Mouse (Mus musculus): ENCODE data around the gene Angel1. TPM values are rescaled to one million over a fixed set of nuclear protein-coding genes. Genes with fewer than 3 reads are reported as not detected.

Gene Angel1
- polyA plus RNA-seq, 1 experiment from 2014 or later: 9.9 TPM

GRCm38 (mm10) chr12:86719961-86720639 is 6.2 kb downstream of the Angel1 start:
- no peaks in the 10 kb centered on the region for H3K9me3 ChIP-seq (ENCODE audit: control insufficient read depth, low read length)
- 86% methylated on average over 18 of the region's 18 CpGs for WGBS
- no peak overlapping the region for H3K4me2 ChIP-seq (ENCODE audit: low read depth, severe bottlenecking)
- no peak overlapping the region for H3K9ac ChIP-seq (ENCODE audit: low read length)
- no peak overlapping the region for H3K27ac ChIP-seq (replicated peaks; ENCODE audit: low read depth, low read length)
- ATAC-seq (ENCODE audit: insufficient number of reproducible peaks, low FRiP score, low TSS enrichment, low read depth) (no peak), DNase-seq (ENCODE audit: low spot score) (no peak)
- H3K36me3 ChIP-seq (ENCODE audit: control insufficient read depth, insufficient read depth, low read length): no peaks in the 10 kb centered on the region; the same call in 1 of the 2 replicates
- no peak overlapping the region for H3K4me3 ChIP-seq (ENCODE audit: low read depth, low read length)
- no peaks in the 10 kb centered on the region for H3K4me1 ChIP-seq (ENCODE audit: control insufficient read depth, insufficient read depth, low read length)
- no peaks in the 10 kb centered on the region for H3K27me3 ChIP-seq (ENCODE audit: control insufficient read depth, insufficient read depth, low read length)

GRCm38 (mm10) chr12:86716962-86717361 is 9.3 kb downstream of the Angel1 start:
- ATAC-seq (ENCODE audit: insufficient number of reproducible peaks, low FRiP score, low TSS enrichment, low read depth) (no peak), DNase-seq (ENCODE audit: low spot score) (no peak)
- H3K9me3 ChIP-seq (ENCODE audit: control insufficient read depth, low read length): no peaks in the 10 kb centered on the region
- H3K27ac ChIP-seq (replicated peaks; ENCODE audit: low read depth, low read length): no peak overlapping the region
- no peaks in the 10 kb centered on the region for H3K4me1 ChIP-seq (ENCODE audit: control insufficient read depth, insufficient read depth, low read length)
- H3K36me3 ChIP-seq (ENCODE audit: control insufficient read depth, insufficient read depth, low read length): no peaks in the 10 kb centered on the region; the same call in 1 of the 2 replicates
- H3K27me3 ChIP-seq (ENCODE audit: control insufficient read depth, insufficient read depth, low read length): no peaks in the 10 kb centered on the region
- H3K4me3 ChIP-seq (ENCODE audit: low read depth, low read length): no peak overlapping the region
- 92% methylated on average over 11 of the region's 11 CpGs for WGBS
- H3K4me2 ChIP-seq (ENCODE audit: low read depth, severe bottlenecking): no peak overlapping the region
- H3K9ac ChIP-seq (ENCODE audit: low read length): no peak overlapping the region

DNA sequence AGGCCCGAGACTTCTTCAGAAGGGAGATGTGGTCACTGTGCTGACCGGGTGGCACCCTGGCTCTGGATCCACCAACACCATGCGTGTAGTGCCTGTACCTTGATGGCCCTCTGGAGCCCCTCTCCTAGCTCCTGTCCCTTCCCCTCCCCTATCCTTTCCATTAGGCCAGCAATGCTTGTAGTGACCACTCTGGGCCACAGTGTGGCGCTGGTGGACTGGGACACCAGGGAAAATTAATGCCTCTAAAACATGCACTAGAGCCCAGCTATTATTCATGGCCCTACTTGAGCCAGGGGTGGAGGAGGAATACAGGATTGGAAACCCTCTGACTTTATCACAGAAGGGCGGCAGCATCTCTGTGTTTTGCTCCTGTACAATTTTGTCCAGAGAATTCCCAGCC is 10.9 kb downstream of the Angel1 start:
- H3K9ac ChIP-seq (ENCODE audit: low read length): no peak overlapping the region
- H3K27ac ChIP-seq (replicated peaks; ENCODE audit: low read depth, low read length): no peak overlapping the region
- H3K4me2 ChIP-seq (ENCODE audit: low read depth, severe bottlenecking): no peak overlapping the region
- no peaks in the 10 kb centered on the region for H3K9me3 ChIP-seq (ENCODE audit: control insufficient read depth, low read length)
- no peaks in the 10 kb centered on the region for H3K4me1 ChIP-seq (ENCODE audit: control insufficient read depth, insufficient read depth, low read length)
- 44% methylated on average over 5 of the region's 5 CpGs for WGBS
- H3K36me3 ChIP-seq (ENCODE audit: control insufficient read depth, insufficient read depth, low read length): no peaks in the 10 kb centered on the region; the same call in 1 of the 2 replicates
- ATAC-seq (ENCODE audit: insufficient number of reproducible peaks, low FRiP score, low TSS enrichment, low read depth): no peak
- no peaks in the 10 kb centered on the region for H3K27me3 ChIP-seq (ENCODE audit: control insufficient read depth, insufficient read depth, low read length)
- H3K4me3 ChIP-seq (ENCODE audit: low read depth, low read length): no peak overlapping the region
- DNase-seq (ENCODE audit: low spot score): peak; percentile 78

DNA sequence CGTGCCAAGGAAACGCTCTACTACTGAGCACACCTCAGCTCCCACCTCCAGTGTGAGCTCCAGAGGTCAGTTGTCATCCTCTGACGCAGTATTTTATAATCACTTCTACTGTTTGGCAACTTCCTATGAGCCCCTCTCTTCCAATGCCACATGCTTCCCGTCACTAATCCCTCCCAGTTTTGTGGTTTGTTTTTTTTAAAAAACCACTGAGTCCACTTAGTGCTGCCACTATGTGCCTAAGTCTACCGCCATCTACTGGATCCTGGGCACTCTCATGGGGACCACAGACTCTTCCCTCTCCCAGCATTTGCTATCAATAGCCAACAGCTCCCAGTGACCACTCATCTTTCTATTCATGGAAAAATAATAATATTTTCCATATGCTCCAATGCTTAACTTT is 12.2 kb downstream of the Angel1 start:
- DNase-seq (ENCODE audit: low spot score) (no peak), ATAC-seq (ENCODE audit: insufficient number of reproducible peaks, low FRiP score, low TSS enrichment, low read depth) (no peak)
- H3K4me3 ChIP-seq (ENCODE audit: low read depth, low read length): no peak overlapping the region
- no peaks in the 10 kb centered on the region; the same call in 1 of the 2 replicates for H3K36me3 ChIP-seq (ENCODE audit: control insufficient read depth, insufficient read depth, low read length)
- H3K27ac ChIP-seq (replicated peaks; ENCODE audit: low read depth, low read length): no peak overlapping the region
- H3K9me3 ChIP-seq (ENCODE audit: control insufficient read depth, low read length): no peaks in the 10 kb centered on the region
- H3K9ac ChIP-seq (ENCODE audit: low read length): no peak overlapping the region
- no peaks in the 10 kb centered on the region for H3K4me1 ChIP-seq (ENCODE audit: control insufficient read depth, insufficient read depth, low read length)
- no peaks in the 10 kb centered on the region for H3K27me3 ChIP-seq (ENCODE audit: control insufficient read depth, insufficient read depth, low read length)
- 75% methylated on average over 5 of the region's 5 CpGs for WGBS
- no peak overlapping the region for H3K4me2 ChIP-seq (ENCODE audit: low read depth, severe bottlenecking)

- Histone ChIP-seq H3K9me3 (ENCODE audit: control insufficient read depth, low read length) (no peaks in the 10 kb centered on the region), H3K4me1 (ENCODE audit: control insufficient read depth, insufficient read depth, low read length) (no peaks in the 10 kb centered on the region), H3K27me3 (ENCODE audit: control insufficient read depth, insufficient read depth, low read length) (no peaks in the 10 kb centered on the region), H3K9ac (ENCODE audit: low read length) (no peak overlapping the region), H3K4me3 (ENCODE audit: low read depth, low read length) (no peak overlapping the region), H3K27ac (replicated peaks; ENCODE audit: low read depth, low read length) (no peak overlapping the region), H3K36me3 (ENCODE audit: control insufficient read depth, insufficient read depth, low read length) (no peaks in the 10 kb centered on the region), H3K4me2 (ENCODE audit: low read depth, severe bottlenecking) (no peak overlapping the region)
- ATAC-seq (ENCODE audit: insufficient number of reproducible peaks, low FRiP score, low TSS enrichment, low read depth) (no peak), DNase-seq (ENCODE audit: low spot score) (no peak)
- 79% methylated on average over 5 of the region's 5 CpGs for WGBS
These were observed 20.4 kb downstream of the Angel1 start for GRCm38 (mm10) chr12:86705843-86706242.

DNA sequence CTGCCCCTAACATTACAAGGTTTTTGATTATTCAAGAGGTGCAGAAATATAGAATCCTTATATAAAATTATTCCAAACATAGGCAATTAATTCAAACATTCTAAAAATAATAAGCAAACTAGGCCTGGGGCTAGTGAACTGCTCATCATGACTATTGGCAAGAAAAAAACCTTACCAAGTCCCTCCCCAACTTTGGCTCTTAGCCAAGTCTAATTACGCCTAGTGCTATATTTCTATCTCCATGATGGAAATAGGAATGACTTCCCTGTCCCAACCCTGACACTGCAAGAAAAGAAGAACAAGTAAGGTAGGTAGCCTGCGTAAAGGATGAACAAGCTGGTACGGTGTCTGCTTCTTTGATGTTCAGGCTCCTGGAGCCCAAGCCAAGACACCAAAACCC is 23.6 kb downstream of the Angel1 start:
- no peaks in the 10 kb centered on the region for H3K27me3 ChIP-seq (ENCODE audit: control insufficient read depth, insufficient read depth, low read length)
- H3K4me1 ChIP-seq (ENCODE audit: control insufficient read depth, insufficient read depth, low read length): no peaks in the 10 kb centered on the region
- no peak overlapping the region for H3K4me3 ChIP-seq (ENCODE audit: low read depth, low read length)
- 94% methylated on average over 3 of the region's 3 CpGs for WGBS
- no peak for DNase-seq (ENCODE audit: low spot score)
- H3K27ac ChIP-seq (replicated peaks; ENCODE audit: low read depth, low read length): no peak overlapping the region
- H3K4me2 ChIP-seq (ENCODE audit: low read depth, severe bottlenecking): no peak overlapping the region
- H3K9me3 ChIP-seq (ENCODE audit: control insufficient read depth, low read length): no peaks in the 10 kb centered on the region
- H3K9ac ChIP-seq (ENCODE audit: low read length): no peak overlapping the region
- no peaks in the 10 kb centered on the region for H3K36me3 ChIP-seq (ENCODE audit: control insufficient read depth, insufficient read depth, low read length)
- no peak for ATAC-seq (ENCODE audit: insufficient number of reproducible peaks, low FRiP score, low TSS enrichment, low read depth)

DNA sequence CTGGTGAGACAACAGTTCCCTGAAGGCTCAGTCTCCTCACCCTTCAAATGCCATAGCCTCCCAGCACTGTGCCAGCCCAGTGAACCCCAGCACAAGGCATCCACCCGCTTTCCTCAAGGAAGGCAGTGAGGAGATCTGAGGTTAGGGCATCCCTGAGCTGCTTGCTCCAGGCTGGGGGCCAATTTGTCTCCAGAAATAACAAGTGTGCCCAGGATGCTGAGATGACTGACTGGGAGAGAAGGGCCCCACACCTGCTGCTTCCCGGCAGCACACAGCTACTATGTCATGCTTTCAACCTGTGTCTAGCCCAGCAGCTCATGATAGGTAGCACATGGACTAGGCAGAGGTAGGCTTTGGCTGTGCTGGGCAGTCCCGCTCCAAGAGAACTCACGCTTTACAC is 24.8 kb downstream of the Angel1 start:
- no peak for ATAC-seq (ENCODE audit: insufficient number of reproducible peaks, low FRiP score, low TSS enrichment, low read depth)
- Histone ChIP-seq H3K27me3 (ENCODE audit: control insufficient read depth, insufficient read depth, low read length) (no peaks in the 10 kb centered on the region), H3K27ac (replicated peaks; ENCODE audit: low read depth, low read length) (no peak overlapping the region), H3K4me3 (ENCODE audit: low read depth, low read length) (no peak overlapping the region), H3K9me3 (ENCODE audit: control insufficient read depth, low read length) (no peaks in the 10 kb centered on the region), H3K4me2 (ENCODE audit: low read depth, severe bottlenecking) (no peak overlapping the region), H3K36me3 (ENCODE audit: control insufficient read depth, insufficient read depth, low read length) (no peaks in the 10 kb centered on the region), H3K9ac (ENCODE audit: low read length) (no peak overlapping the region), H3K4me1 (ENCODE audit: control insufficient read depth, insufficient read depth, low read length) (no peaks in the 10 kb centered on the region)
- 85% methylated on average over 4 of the region's 4 CpGs for WGBS
- DNase-seq (ENCODE audit: low spot score): no peak

DNA sequence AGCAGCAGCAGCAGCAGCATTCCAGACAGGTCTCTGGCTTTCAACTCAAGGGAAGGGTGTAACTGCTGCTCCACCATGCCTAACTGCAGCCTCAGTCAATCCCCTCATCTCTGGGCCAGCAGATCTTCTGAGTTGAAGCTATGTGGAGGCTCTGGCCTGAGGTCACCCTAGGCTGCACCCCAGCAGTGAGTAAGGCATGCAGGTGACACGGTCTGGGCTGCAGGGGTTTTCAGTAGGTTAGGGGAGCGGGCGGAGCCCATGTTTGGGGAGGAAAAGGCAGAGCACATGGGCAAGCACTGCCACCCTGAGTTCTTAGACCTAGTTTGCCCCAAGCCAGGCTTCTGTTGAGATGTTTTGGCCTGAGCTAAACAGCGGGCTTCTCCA is 25.3 kb downstream of the Angel1 start:
- H3K4me1 ChIP-seq (ENCODE audit: control insufficient read depth, insufficient read depth, low read length): no peaks in the 10 kb centered on the region
- no peak for DNase-seq (ENCODE audit: low spot score)

More for the DNA sequence above, 25.3 kb downstream of the Angel1 start:
- H3K36me3 ChIP-seq (ENCODE audit: control insufficient read depth, insufficient read depth, low read length): no peaks in the 10 kb centered on the region
- no peak overlapping the region for H3K27ac ChIP-seq (replicated peaks; ENCODE audit: low read depth, low read length)
- no peak overlapping the region for H3K9ac ChIP-seq (ENCODE audit: low read length)
- ATAC-seq (ENCODE audit: insufficient number of reproducible peaks, low FRiP score, low TSS enrichment, low read depth): no peak
- no peaks in the 10 kb centered on the region for H3K27me3 ChIP-seq (ENCODE audit: control insufficient read depth, insufficient read depth, low read length)
- no peaks in the 10 kb centered on the region for H3K9me3 ChIP-seq (ENCODE audit: control insufficient read depth, low read length)
- WGBS: 70% methylated on average over 4 of the region's 4 CpGs
- H3K4me2 ChIP-seq (ENCODE audit: low read depth, severe bottlenecking): no peak overlapping the region
- H3K4me3 ChIP-seq (ENCODE audit: low read depth, low read length): no peak overlapping the region

Measured in limb, embryonic 11.5 days (tissue).